Mouse (Mus musculus) lung, embryonic 14.5 days (tissue): ENCODE measurements at regions not wholly inside any gene's neighbourhood (a gene's known extent, or its start where the extent isn't known, plus 50 kb on each side); places are given as distances from the start of the nearest gene placed in this dataset.
A peak's percentile ranks its signal among the peaks of the same experiment; 100 is the strongest.

Source experiments
- ATAC-seq: fragments of 200-750 bp; cut with Nextera tagmentation; 2 replicates; pipeline ENCODE4 v1.8.0; 2017; ENCODE audit warnings: mild to moderate bottlenecking, moderate TSS enrichment, moderate library complexity; ENCODE audit not compliant: insufficient read depth
- DNase-seq: peaks from one replicate; pipeline ENCODE4 v3.0.0-alpha.2; 2015
- H3K27ac ChIP-seq: fragments of 300-500 bp; sonication (generic); 2 replicates; pipeline ENCODE4 v1.5.1; 2014; ENCODE audit warnings: low read depth, mild to moderate bottlenecking, moderate library complexity
- H3K27me3 ChIP-seq: fragments of 300-500 bp; sonication (generic); 2 replicates; pipeline ENCODE4 v1.6.1; 2014; ENCODE audit warnings: low read length, control low read depth; ENCODE audit not compliant: insufficient read depth
- H3K36me3 ChIP-seq: fragments of 300-500 bp; sonication (generic); 2 replicates; pipeline ENCODE4 v1.6.1; 2014; ENCODE audit warnings: control low read depth; ENCODE audit not compliant: insufficient read depth
- H3K4me1 ChIP-seq: fragments of 300-500 bp; sonication (generic); 2 replicates; pipeline ENCODE4 v1.6.1; 2014; ENCODE audit warnings: antibody characterized with exemption, control low read depth; ENCODE audit not compliant: insufficient read depth
- H3K4me2 ChIP-seq: fragments of 300-500 bp; sonication (generic); 2 replicates; pipeline ENCODE4 v1.6.1; 2014; ENCODE audit warnings: mild to moderate bottlenecking
- H3K4me3 ChIP-seq: fragments of 300-500 bp; sonication (generic); 2 replicates; pipeline ENCODE4 v1.5.1; 2014; ENCODE audit warnings: low read depth, low read length
- H3K9ac ChIP-seq: fragments of 300-500 bp; sonication (generic); 2 replicates; pipeline ENCODE4 v1.6.1; 2014
- H3K9me3 ChIP-seq: fragments of 300-500 bp; sonication (generic); 2 replicates; pipeline ENCODE4 v1.6.1; 2016; ENCODE audit warnings: low read depth, low read length, control low read depth
- CTCF ChIP-seq: IDR thresholded peaks from 2 replicates; pipeline ENCODE4 v1.5.1; 2016; ENCODE audit warnings: antibody characterized with exemption, low read depth
- WGBS: fragments of 180-500 bp; shearing (Covaris S2); extraction: QIAGEN DNeasy Blood & Tissue Kit; methylation state at CpG from one replicate; pipeline ENCODE4 v1.1.7; 2014; 5-methylcytosine and 5-hydroxymethylcytosine counted together

DNA sequence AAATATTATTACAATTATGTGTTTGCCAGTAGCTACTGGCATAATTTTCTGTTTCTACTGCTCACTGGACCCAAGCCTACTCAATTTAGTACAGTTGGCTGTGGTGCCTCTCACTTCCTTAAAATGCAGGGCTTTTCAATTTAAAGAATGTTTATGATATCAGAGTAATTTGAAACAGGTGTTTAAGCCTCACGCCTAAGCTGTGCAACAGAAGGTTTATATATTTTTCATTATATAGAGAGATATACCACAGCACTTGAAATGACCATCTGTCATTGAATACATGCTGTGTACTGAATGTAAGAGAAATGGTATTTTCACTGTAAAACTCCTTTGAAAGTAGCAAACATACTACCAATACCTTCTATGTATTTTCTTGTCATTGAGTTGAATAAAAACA is 376.8 kb downstream of the Otol1 start:
- Histone ChIP-seq H3K36me3 (no peaks in the 10 kb centered on the region), H3K4me3 (no peak overlapping the region), H3K27ac (no peak overlapping the region), H3K4me2 (no peak overlapping the region), H3K9me3 (no peaks in the 10 kb centered on the region), H3K9ac (no peak overlapping the region), H3K27me3 (no peaks in the 10 kb centered on the region), H3K4me1 (no peaks in the 10 kb centered on the region)
- 56% methylated on average over 1 of the region's 1 CpGs for whole genome bisulfite sequencing
- TF ChIP-seq CTCF, result no peak
- no peak for ATAC-seq
- DNase-seq, result no peak

DNA sequence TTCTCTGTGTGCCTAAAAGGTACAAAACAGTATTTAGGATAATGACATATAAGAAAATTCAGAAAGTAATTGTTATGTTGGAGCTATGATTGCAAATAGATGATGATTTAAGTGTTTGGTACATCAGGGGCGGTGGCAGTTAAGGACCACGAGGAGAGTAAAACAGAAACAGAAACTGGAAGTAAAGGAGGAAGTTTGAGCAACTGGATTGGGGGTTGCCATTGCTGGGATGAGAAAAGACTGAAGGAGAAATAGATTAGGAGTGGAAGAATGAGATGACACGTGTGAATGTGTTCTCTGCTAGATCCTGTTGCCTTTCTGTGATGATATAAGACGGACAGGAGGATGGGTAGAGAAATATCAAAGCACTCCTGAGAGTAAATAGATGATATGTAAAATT is 378.5 kb downstream of the Otol1 start:
- 71% methylated on average over 4 of the region's 4 CpGs for WGBS
- no peak overlapping the region for H3K4me2 ChIP-seq
- no peak overlapping the region for H3K9ac ChIP-seq
- no peaks in the 10 kb centered on the region for H3K36me3 ChIP-seq
- H3K9me3 ChIP-seq, result no peaks in the 10 kb centered on the region
- DNase-seq, result no peak
- no peaks in the 10 kb centered on the region for H3K27me3 ChIP-seq
- H3K27ac ChIP-seq, result no peak overlapping the region
- no peak for ATAC-seq
- no peak for TF ChIP-seq CTCF
- H3K4me3 ChIP-seq, result no peak overlapping the region
- no peaks in the 10 kb centered on the region for H3K4me1 ChIP-seq

- Histone ChIP-seq H3K9me3 (no peaks in the 10 kb centered on the region), H3K36me3 (no peaks in the 10 kb centered on the region), H3K4me1 (no peaks in the 10 kb centered on the region), H3K27me3 (no peaks in the 10 kb centered on the region), H3K4me3 (no peak overlapping the region), H3K4me2 (no peak overlapping the region), H3K9ac (no peak overlapping the region), H3K27ac (no peak overlapping the region)
- DNase-seq (peak; percentile 66), ATAC-seq (peak; percentile 74)
- no peak for TF ChIP-seq CTCF
- 9% methylated on average over 2 of the region's 2 CpGs for WGBS
These were observed 393.8 kb downstream of the Otol1 start for GRCm38 (mm10) chr3:70401187-70401586.

DNA sequence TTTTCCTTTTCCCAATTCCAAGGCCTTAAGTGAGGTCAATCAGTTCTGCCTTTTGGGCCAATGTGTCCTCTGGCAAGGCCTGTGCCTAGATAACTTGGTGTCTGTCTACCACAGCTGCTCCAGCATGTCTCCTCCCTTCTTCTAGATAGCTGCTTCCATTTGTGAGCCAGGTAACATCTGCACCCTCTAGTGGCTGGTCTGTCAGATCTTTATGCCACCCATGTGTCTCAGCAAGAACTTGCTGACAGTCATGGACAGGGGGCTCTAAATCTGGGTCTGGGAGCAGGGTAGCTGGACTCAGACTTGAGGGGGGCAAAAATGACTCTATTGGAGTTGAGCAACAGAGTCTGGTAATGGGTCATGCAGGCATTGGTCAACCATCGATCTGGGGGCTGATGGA is 399.2 kb downstream of the Otol1 start:
- no peak overlapping the region for H3K27ac ChIP-seq
- no peaks in the 10 kb centered on the region for H3K4me1 ChIP-seq
- WGBS, result 84% methylated on average over 1 of the region's 1 CpGs
- ATAC-seq (no peak), DNase-seq (peak; percentile 21)
- H3K4me3 ChIP-seq, result no peak overlapping the region
- TF ChIP-seq CTCF, result peak; percentile 37
- no peak overlapping the region for H3K9ac ChIP-seq
- no peaks in the 10 kb centered on the region for H3K36me3 ChIP-seq
- no peaks in the 10 kb centered on the region for H3K9me3 ChIP-seq
- H3K4me2 ChIP-seq, result no peak overlapping the region
- no peaks in the 10 kb centered on the region for H3K27me3 ChIP-seq

GRCm38 (mm10) chr3:70418273-70418672 is 410.9 kb downstream of the Otol1 start:
- no peaks in the 10 kb centered on the region for H3K27me3 ChIP-seq
- 81% methylated on average over 4 of the region's 4 CpGs for WGBS
- no peak for TF ChIP-seq CTCF
- no peak for ATAC-seq
- H3K4me1 ChIP-seq, result no peaks in the 10 kb centered on the region
- no peak overlapping the region for H3K4me2 ChIP-seq
- no peak overlapping the region for H3K27ac ChIP-seq
- H3K4me3 ChIP-seq, result no peak overlapping the region
- H3K9me3 ChIP-seq, result no peaks in the 10 kb centered on the region
- H3K36me3 ChIP-seq, result no peaks in the 10 kb centered on the region
- H3K9ac ChIP-seq, result no peak overlapping the region
- DNase-seq, result no peak

GRCm38 (mm10) chr3:70422016-70422415 is 414.6 kb downstream of the Otol1 start:
- DNase-seq (no peak), ATAC-seq (no peak)
- H3K4me1 ChIP-seq, result no peaks in the 10 kb centered on the region
- 89% methylated on average over 1 of the region's 1 CpGs for WGBS
- H3K27ac ChIP-seq, result no peak overlapping the region
- H3K27me3 ChIP-seq, result no peaks in the 10 kb centered on the region
- no peak for TF ChIP-seq CTCF
- no peaks in the 10 kb centered on the region for H3K36me3 ChIP-seq
- H3K4me3 ChIP-seq, result no peak overlapping the region
- H3K9me3 ChIP-seq, result no peaks in the 10 kb centered on the region
- H3K9ac ChIP-seq, result no peak overlapping the region
- H3K4me2 ChIP-seq, result no peak overlapping the region

- H3K9me3 ChIP-seq, result no peaks in the 10 kb centered on the region
- H3K4me2 ChIP-seq, result no peak overlapping the region
- TF ChIP-seq CTCF, result no peak
- ATAC-seq, result no peak
- H3K9ac ChIP-seq, result no peak overlapping the region
- no peak for DNase-seq
- H3K27me3 ChIP-seq, result no peaks in the 10 kb centered on the region
- H3K36me3 ChIP-seq, result no peaks in the 10 kb centered on the region
- H3K4me3 ChIP-seq, result no peak overlapping the region
- 42% methylated on average over 3 of the region's 3 CpGs for WGBS
- no peak overlapping the region for H3K27ac ChIP-seq
- no peaks in the 10 kb centered on the region for H3K4me1 ChIP-seq
These were observed 415.3 kb downstream of the Otol1 start for GRCm38 (mm10) chr3:70422669-70423068.

- DNase-seq, result peak; percentile 76
- H3K36me3 ChIP-seq, result no peaks in the 10 kb centered on the region
- no peak overlapping the region for H3K4me2 ChIP-seq
- TF ChIP-seq CTCF, result no peak
- H3K4me1 ChIP-seq, result no peaks in the 10 kb centered on the region
- no peak overlapping the region for H3K4me3 ChIP-seq
- ATAC-seq, result no peak
- no peaks in the 10 kb centered on the region for H3K27me3 ChIP-seq
- H3K9ac ChIP-seq, result no peak overlapping the region
- WGBS, result 60% methylated on average over 4 of the region's 4 CpGs
- H3K27ac ChIP-seq, result no peak overlapping the region
- H3K9me3 ChIP-seq, result no peaks in the 10 kb centered on the region
These were observed 429.3 kb downstream of the Otol1 start for GRCm38 (mm10) chr3:70436671-70437070.
